Mouse (Mus musculus) testis, postnatal 10 days (tissue): Measurements from ENCODE around the gene Gm3047.
"Not testable (repeated sequence)": the region's sequence is repeated elsewhere in the genome, so short reads cannot be mapped to it uniquely, and the experiment has no call there.

Experiments used
- DNase-seq: peaks from one replicate; pipeline ENCODE4 v3.0.0; 2021; ENCODE audit warnings: low spot score

Gene Gm3047

DNA sequence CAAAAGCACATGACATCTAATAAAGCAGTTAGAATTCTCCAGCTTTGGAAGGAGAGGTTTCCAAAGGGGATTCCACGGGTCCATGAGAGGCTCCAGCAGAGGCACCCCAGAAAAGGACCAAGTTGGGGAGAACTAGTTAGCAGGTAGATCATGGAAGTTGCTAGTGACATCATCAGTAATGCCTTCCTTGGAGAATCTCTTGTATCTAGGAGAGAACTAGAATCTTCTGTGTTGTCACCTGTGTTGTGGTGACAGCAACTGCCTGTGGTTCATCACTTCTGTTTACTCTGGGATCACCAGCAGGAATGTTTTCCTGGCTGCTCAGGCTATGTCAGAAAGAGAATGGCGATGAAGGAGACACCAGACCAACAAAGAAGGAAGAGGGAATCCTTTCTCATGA lies at the start of gene Gm3047:
Gene Gm3047, plus strand, starts transcription at position 301 of the 400 bp plus-strand sequence.
- DNase-seq = not testable (repeated sequence)
